Mouse (Mus musculus) kidney, adult 2 months (tissue): Measurements from ENCODE around the gene Tlcd2. TPM values are rescaled to one million over a fixed set of nuclear protein-coding genes. Genes with fewer than 3 reads are reported as not detected.
A peak's percentile ranks its signal among the peaks of the same experiment; 100 is the strongest.

Experiments used
- DNase-seq: peaks from one replicate; pipeline ENCODE4 v3.0.0; 2021
- H3K27ac ChIP-seq: fragments of 200-500 bp; 2 replicates; pipeline ENCODE4 v1.5.1; 2012; ENCODE audit warnings: low read depth, low read length, control low read depth, inconsistent platforms; ENCODE audit not compliant: insufficient read depth
- H3K27me3 ChIP-seq: fragments of 200-500 bp; replicated peaks from 2 replicates; pipeline ENCODE4 v1.6.1; 2012; ENCODE audit warnings: mild to moderate bottlenecking, moderate library complexity, low read length, inconsistent platforms; ENCODE audit not compliant: control insufficient read depth, insufficient read depth
- H3K36me3 ChIP-seq: fragments of 200-500 bp; 2 replicates; pipeline ENCODE4 v1.6.1; 2012; ENCODE audit warnings: mild to moderate bottlenecking, moderate library complexity, low read length, inconsistent platforms; ENCODE audit not compliant: control insufficient read depth, insufficient read depth
- H3K4me1 ChIP-seq: fragments of 200-500 bp; 2 replicates; pipeline ENCODE4 v1.6.1; 2011; ENCODE audit warnings: low read length; ENCODE audit not compliant: control insufficient read depth, insufficient read depth
- H3K4me3 ChIP-seq: fragments of 200-500 bp; 2 replicates; pipeline ENCODE4 v1.5.1; 2011; ENCODE audit warnings: mild to moderate bottlenecking, low read depth, low read length, control low read depth; ENCODE audit not compliant: insufficient read depth
- CTCF ChIP-seq: fragments of 200-500 bp; conservative IDR thresholded peaks from 2 replicates; pipeline ENCODE4 v1.5.1; 2011; ENCODE audit warnings: low read depth, mild to moderate bottlenecking, control low read depth, low read length, moderate library complexity, mixed read lengths; ENCODE audit not compliant: insufficient read depth, insufficient read length
- POLR2A ChIP-seq: fragments of 200-500 bp; IDR thresholded peaks from one replicate; pipeline ENCODE4 v1.6.1; 2011; ENCODE audit warnings: low read depth, low read length, control low read depth
- WGBS: fragments of 180-500 bp; shearing (Covaris S2); methylation state at CpG from one replicate; pipeline ENCODE4 v1.1.7; 2018; 5-methylcytosine and 5-hydroxymethylcytosine counted together
- polyA plus RNA-seq: library from polyadenylated mRNA; depleted of rRNA; stranded (reverse); fragments of >200 nt; gene quantifications from 2 replicates; pipeline ENCODE4 v1.2.3, GENCODE M21; 2012

Tlcd2 gene
- polyA plus RNA-seq, 1 experiment = 14.6 TPM

DNA sequence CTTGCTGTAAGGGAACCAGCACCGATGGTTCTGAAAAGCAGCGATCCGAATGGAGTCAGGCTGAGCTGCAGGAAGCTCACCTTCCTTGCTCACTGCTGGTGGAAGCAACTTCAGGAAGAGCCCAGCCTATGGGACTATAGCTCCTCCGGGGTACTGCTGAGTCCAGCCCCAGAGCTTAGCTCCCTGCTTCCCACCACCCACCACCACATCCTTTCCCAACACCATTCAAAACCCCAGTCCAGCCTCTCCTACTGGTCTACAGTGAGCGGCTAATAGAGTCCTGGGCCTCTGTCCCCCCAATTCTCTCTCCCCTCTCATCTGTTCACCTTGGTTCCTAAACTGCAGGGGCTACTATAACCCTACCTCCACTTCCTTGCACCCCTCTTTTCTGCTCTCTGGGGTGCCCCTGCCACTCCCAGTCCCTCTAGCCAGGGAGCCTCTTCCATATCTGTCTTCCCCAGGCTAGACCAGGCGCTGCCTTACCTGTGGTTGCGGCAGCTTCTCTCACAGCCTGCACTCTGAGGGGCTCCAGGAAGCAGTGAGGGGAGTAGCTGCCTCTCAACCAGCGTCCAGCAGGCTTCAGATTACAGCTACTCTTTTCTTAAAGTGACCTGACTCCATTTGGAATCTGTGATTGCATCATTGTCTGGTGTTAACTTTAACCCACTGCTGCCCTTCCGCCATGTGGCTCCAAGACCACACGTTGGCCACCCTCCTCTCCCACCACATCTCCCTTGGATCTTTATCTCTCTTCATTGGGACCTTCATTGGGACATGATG is 39.3 kb upstream of the Tlcd2 start, which contains the start of gene Serpinf1:
Gene Serpinf1 (minus strand): TSS at position 689 of the 780 bp plus-strand sequence.
- Histone ChIP-seq H3K4me3 (no peak within 1 kb of the TSS), H3K27me3 (no peaks in the 10 kb centered on the region), H3K27ac (no peak within 1 kb of the TSS), H3K36me3 (no peaks in the 10 kb centered on the region), H3K4me1 (no peaks in the 10 kb centered on the region)
- TF ChIP-seq CTCF = no peak
- TF ChIP-seq POLR2A = no peak
- DNase-seq = no peak
- WGBS = 53% methylated on average over 10 of the region's 10 CpGs

DNA sequence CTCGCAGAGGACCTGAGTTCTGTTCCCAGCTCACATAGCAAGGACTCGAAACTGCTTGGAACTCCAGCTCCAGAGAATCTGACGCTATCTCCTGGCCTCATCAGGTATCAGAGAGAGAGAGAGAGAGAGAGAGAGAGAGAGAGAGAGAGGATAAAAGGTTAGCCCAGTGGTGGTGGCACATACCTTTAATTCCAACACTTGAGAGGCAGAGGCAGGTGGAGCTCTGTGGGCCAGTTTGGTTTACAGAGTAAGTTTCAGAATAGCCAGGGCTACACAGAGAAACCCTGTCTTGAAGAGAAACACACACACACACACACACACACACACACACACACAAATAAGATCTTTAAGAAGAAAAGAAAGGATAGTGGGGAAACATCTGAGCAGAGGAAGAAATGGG is 38.4 kb upstream of the Tlcd2 start:
- Histone ChIP-seq H3K4me3 (no peak overlapping the region), H3K4me1 (no peaks in the 10 kb centered on the region), H3K27ac (no peak overlapping the region), H3K27me3 (no peaks in the 10 kb centered on the region), H3K36me3 (no peaks in the 10 kb centered on the region)
- DNase-seq = no peak
- TF ChIP-seq POLR2A (no peak), CTCF (no peak)
- WGBS = 85% methylated on average over 3 of the region's 3 CpGs

DNA sequence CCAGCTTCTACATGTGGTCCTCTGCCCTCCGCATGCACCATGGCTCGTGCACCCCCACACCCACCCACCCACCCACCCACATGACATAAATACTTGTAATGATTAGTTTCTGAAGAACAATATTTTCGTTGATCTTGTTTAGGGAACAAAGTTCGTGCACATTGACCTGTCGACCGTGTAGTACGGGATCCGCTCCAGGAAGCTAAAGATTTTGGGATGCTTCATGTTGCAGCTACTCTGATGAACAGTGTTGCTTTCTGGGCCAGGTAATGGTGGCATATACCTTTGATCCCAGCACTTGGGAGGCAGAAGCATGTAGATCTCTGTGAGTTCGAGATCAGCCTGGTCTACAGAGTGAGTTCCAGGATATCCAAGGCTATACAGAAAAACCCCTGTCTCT is 37.5 kb upstream of the Tlcd2 start:
- 79% methylated on average over 9 of the region's 9 CpGs for WGBS
- H3K4me3 ChIP-seq = no peak overlapping the region

DNA sequence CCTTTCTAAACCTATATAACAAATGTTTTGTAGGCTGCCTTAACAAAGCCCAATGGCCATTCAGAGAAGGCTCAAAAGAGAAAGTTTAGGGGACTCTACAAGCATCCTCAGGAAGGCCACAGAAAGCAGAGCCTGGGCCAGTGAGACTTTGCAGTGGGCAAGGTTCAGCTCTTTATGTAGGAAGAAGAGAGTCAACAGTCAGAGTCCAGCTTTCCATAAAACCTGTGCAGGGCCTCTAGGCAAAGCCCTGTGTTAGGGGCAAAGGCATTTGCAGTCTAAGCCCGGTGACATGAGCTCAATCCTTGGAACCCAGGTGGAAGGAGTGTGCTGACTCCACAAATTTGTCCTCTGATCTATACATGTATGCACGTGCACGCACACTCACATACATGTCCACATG is 37.1 kb upstream of the Tlcd2 start:
- no peaks in the 10 kb centered on the region for H3K4me1 ChIP-seq
- TF ChIP-seq CTCF = no peak
- TF ChIP-seq POLR2A = no peak
- H3K4me3 ChIP-seq = no peak overlapping the region
- no peaks in the 10 kb centered on the region for H3K36me3 ChIP-seq
- H3K27ac ChIP-seq = no peak overlapping the region
- no peaks in the 10 kb centered on the region for H3K27me3 ChIP-seq
- DNase-seq = no peak
- WGBS = 86% methylated on average over 3 of the region's 3 CpGs

More for the DNA sequence above, 37.5 kb upstream of the Tlcd2 start:
- Histone ChIP-seq H3K27me3 (no peaks in the 10 kb centered on the region), H3K4me1 (no peaks in the 10 kb centered on the region), H3K27ac (no peak overlapping the region), H3K36me3 (no peaks in the 10 kb centered on the region)
- no peak for DNase-seq
- TF ChIP-seq CTCF (no peak), POLR2A (no peak)

DNA sequence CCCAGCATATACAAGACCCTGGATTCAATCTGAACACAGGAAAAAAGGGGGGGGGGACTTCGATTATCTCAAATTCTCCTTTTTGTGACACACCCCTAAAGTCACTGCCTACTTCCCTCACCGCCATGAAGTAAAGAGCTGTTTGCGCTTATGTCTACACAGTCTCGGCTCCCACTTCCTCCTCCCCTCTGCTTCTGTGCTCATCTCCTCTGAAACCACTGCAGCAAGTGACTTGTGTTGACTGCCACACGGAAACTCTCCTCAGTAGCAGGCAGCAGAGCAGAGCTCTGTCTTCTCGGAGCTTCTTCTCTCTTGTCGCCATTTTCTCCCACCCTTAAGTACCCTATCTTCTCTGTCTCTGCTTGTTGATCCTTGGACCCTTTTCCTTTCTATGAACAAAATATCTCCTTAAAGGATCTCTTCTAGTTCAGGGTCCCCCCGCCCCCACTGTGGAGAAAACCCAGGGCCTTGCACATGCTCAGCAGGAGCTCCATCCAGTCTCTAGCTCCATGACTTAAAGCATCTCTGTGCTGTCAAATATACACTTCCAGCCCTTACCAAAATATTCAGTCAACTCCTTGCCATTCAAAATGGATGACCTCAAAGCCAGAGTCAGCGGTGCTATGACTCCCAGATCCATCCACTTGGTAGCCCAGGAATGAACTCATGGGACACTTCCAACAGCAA is 32.4 kb upstream of the Tlcd2 start:
- WGBS = 77% methylated on average over 9 of the region's 9 CpGs
- no peak overlapping the region for H3K27ac ChIP-seq
- DNase-seq = no peak
- no peaks in the 10 kb centered on the region for H3K27me3 ChIP-seq
- H3K4me3 ChIP-seq = no peak overlapping the region
- no peaks in the 10 kb centered on the region for H3K4me1 ChIP-seq
- no peak for TF ChIP-seq POLR2A
- H3K36me3 ChIP-seq = no peaks in the 10 kb centered on the region; the same call in 1 of the 2 replicates

DNA sequence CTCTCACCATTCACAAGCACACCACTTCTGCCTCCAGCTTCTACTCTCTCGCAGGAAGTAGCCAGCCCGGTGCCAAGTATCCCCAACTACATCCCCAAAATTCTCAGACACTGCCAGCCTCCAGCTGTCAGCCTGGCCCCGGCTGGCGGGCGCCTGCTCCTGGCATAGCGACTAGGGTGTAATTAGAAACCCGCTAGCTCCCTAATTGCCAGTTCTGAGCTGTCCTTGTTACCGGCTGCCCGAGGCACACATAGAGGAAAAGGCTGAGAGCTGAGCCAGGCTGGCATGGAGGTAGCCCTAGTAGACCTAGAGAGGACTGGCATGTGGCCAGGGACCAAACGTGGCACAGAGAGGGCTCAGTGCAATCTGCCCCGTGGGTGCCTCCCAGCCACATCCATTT is 30.2 kb upstream of the Tlcd2 start:
- no peaks in the 10 kb centered on the region for H3K4me1 ChIP-seq
- no peaks in the 10 kb centered on the region; the same call in none of the 2 replicates for H3K36me3 ChIP-seq
- 49% methylated on average over 11 of the region's 11 CpGs for WGBS
- H3K27me3 ChIP-seq = no peaks in the 10 kb centered on the region
- peak; percentile 61 for DNase-seq
- no peak overlapping the region for H3K4me3 ChIP-seq
- no peak for TF ChIP-seq CTCF
- TF ChIP-seq POLR2A = no peak
- no peak overlapping the region for H3K27ac ChIP-seq

DNA sequence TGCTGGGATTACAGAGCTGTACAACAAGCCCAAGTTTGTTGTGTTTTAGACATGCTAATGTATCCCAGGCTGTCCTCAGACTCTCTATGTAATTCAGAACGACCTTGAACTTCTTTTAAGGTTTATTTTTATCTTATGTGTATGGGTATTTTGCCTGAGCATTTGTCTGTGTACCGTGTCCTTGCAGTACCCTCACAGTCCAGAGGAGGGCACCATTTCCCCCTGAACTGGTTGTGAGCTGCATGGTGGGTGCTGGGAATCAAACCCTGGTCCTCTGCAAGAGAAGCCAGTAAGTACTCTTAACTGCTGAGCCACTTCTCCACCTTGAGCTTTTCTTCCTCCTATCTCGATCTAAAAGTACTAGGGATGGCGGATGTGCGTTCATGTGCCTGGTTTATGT is 27.4 kb upstream of the Tlcd2 start:
- no peak overlapping the region for H3K4me3 ChIP-seq
- no peak for TF ChIP-seq POLR2A
- TF ChIP-seq CTCF = peak; percentile 44; the same call in 1 of the 2 replicates
- DNase-seq = no peak
- no peak overlapping the region for H3K27ac ChIP-seq
- H3K36me3 ChIP-seq = no peaks in the 10 kb centered on the region; the same call in none of the 2 replicates
- WGBS = 90% methylated on average over 5 of the region's 5 CpGs
- H3K4me1 ChIP-seq = no peaks in the 10 kb centered on the region
- H3K27me3 ChIP-seq = no peaks in the 10 kb centered on the region

DNA sequence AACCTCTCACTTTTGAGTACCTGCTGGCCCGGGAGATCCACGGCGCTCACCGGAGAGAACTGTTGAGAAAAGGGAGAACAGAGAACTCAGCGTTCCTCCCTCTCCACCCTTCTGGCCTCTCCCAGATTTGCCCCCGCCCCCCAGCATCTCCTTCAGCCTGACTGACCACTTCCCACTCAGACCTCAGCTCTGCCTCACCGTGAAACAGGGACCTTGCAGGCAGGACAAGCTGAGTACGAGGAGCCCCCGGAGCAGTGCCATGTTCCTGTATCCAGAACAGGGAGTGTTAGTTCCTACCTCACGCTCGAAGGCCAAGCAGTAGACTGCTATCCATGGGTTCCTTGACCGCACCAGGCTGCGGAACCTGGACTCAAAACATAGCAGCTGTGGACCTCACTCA is 23.3 kb upstream of the Tlcd2 start:
- WGBS = 77% methylated on average over 13 of the region's 13 CpGs
- TF ChIP-seq CTCF (no peak), POLR2A (no peak)
- no peak for DNase-seq
- Histone ChIP-seq H3K27me3 (no peaks in the 10 kb centered on the region), H3K4me3 (peak overlapping the region; percentile 15), H3K27ac (no peak overlapping the region), H3K36me3 (no peaks in the 10 kb centered on the region; the same call in 1 of the 2 replicates), H3K4me1 (peaks cover 19% of the 10 kb centered on the region)
